8 mouse cellular contexts compared by ENCODE assay signal in genomic region chr13:28512573-28513334, GRCm38 (mm10).
DNase-seq lines count a peak whose midpoint lies in the region; TF ChIP-seq lines count a peak whose summit lies in the region.

No protein-coding gene starts in this region.

- peak; percentile 16 for DNase-seq in heart, adult 8-10 months (ENCODE audit: low spot score)
- DNase-seq in heart, postnatal 4 days: no peak
- DNase-seq in right cerebral cortex, postnatal 4 days: peak; percentile 32
- DNase-seq in right cerebral cortex, postnatal 25 days: no peak
- peak; percentile 23 for DNase-seq in limb, embryonic 10.5 days (ENCODE audit: low spot score)
- DNase-seq in spleen, adult 2 months (ENCODE audit: low read depth in 1 of 2, low spot score in 2 of 2): peak; percentile 57 to 73
- no peak for DNase-seq in cerebellum, adult 9-11 months
- DNase-seq in right cerebral cortex, adult 2 months (ENCODE audit: low spot score in 2 of 2): no peak

- TF ChIP-seq POLR2A in spleen, adult 2 months (IDR thresholded peaks at IDR 0.05; ENCODE audit: low read depth, low read length): no peak

- H3K9me3 ChIP-seq in limb, embryonic 10.5 days (replicated peaks): no peaks in the 10 kb centered on the region

- H3K27me3 ChIP-seq in limb, embryonic 10.5 days (ENCODE audit: low read depth, poor library complexity, severe bottlenecking): no peaks in the 10 kb centered on the region
- no peaks in the 10 kb centered on the region for H3K27me3 ChIP-seq in spleen, adult 2 months (ENCODE audit: control insufficient read depth, insufficient read depth, low read length)

- TF ChIP-seq CTCF in spleen, adult 2 months (IDR thresholded peaks at IDR 0.05; ENCODE audit: extremely low read depth, insufficient read depth, insufficient read length, insufficient replicate concordance): no peak

- peaks cover 7% of the 10 kb centered on the region; the same call in 1 of the 2 replicates for H3K4me1 ChIP-seq in limb, embryonic 10.5 days
- peaks cover 3% of the 10 kb centered on the region; the same call in 1 of the 2 replicates for H3K4me1 ChIP-seq in spleen, adult 2 months (ENCODE audit: control insufficient read depth, insufficient read depth, insufficient read length)

- WGBS in limb, embryonic 10.5 days: 89% methylated on average over 11 of the region's 11 CpGs
- 12% methylated on average over 11 of the region's 11 CpGs for WGBS in spleen, adult 2 months

- H3K27ac ChIP-seq in limb, embryonic 10.5 days: peak overlapping the region; percentile 44; the same call in 1 of the 2 replicates
- H3K27ac ChIP-seq in spleen, adult 2 months (ENCODE audit: insufficient read depth, low read length): no peak overlapping the region

- no peak overlapping the region for H3K4me3 ChIP-seq in limb, embryonic 10.5 days
- H3K4me3 ChIP-seq in spleen, adult 2 months (ENCODE audit: extremely low read depth, insufficient read depth, insufficient read length): 0 out of 2 replicates have a peak overlapping the region, but pooled peaks have one; percentile 3

- no peaks in the 10 kb centered on the region for H3K36me3 ChIP-seq in limb, embryonic 10.5 days
- no peaks in the 10 kb centered on the region for H3K36me3 ChIP-seq in spleen, adult 2 months (ENCODE audit: control insufficient read depth, insufficient read depth, low read length)

Comparison
In these comparisons a context has a peak if more than half of its experiments do, and no peak if none do; other contexts are left out.
1. DNase-seq: peak in heart, adult 8-10 months (single experiment), right cerebral cortex, postnatal 4 days (single experiment), limb, embryonic 10.5 days (single experiment) and spleen, adult 2 months (2 of 2); none in heart, postnatal 4 days (single experiment), right cerebral cortex, postnatal 25 days (single experiment), cerebellum, adult 9-11 months (single experiment) and right cerebral cortex, adult 2 months (0 of 2).